Mouse (Mus musculus) heart, embryonic 14.5 days (tissue): ENCODE results near the gene Gpx2. TPM values are rescaled to one million over a fixed set of nuclear protein-coding genes. Genes with fewer than 3 reads are reported as not detected.
A peak's percentile ranks its signal among the peaks of the same experiment; 100 is the strongest.
"Not testable (repeated sequence)": the region's sequence is repeated elsewhere in the genome, so short reads cannot be mapped to it uniquely, and the experiment has no call there.

Source experiments
- ATAC-seq: fragments of 200-750 bp; cut with Nextera tagmentation; 2 replicates; pipeline ENCODE4 v1.8.0; 2017; ENCODE audit warnings: low read depth, moderate TSS enrichment; ENCODE audit not compliant: insufficient number of reproducible peaks, insufficient read depth, low FRiP score
- H3K27ac ChIP-seq, 2 experiments: fragments of 200-500 bp in 1 of 2; fragments of 300-500 bp in 1 of 2; sonication (generic) in 1 of 2; replicated peaks in 1 of 2; 2 replicates each; pipeline ENCODE4 v1.5.1; 2012 to 2014; ENCODE audit warnings: low read depth in 2 of 2, low read length in 2 of 2, control low read depth in 1 of 2, mild to moderate bottlenecking in 1 of 2, mixed read lengths in 1 of 2; ENCODE audit not compliant: control insufficient read depth in 1 of 2, insufficient read depth in 1 of 2
- H3K27me3 ChIP-seq: fragments of 300-500 bp; sonication (generic); 2 replicates; pipeline ENCODE4 v1.6.1; 2014; ENCODE audit warnings: mild to moderate bottlenecking, low read length, control low read depth; ENCODE audit not compliant: control insufficient read depth, insufficient read depth
- H3K36me3 ChIP-seq: fragments of 300-500 bp; sonication (generic); 2 replicates; pipeline ENCODE4 v1.6.1; 2014; ENCODE audit warnings: mild to moderate bottlenecking, control low read depth, low read length, mixed read lengths; ENCODE audit not compliant: control insufficient read depth, insufficient read depth
- H3K4me1 ChIP-seq, 2 experiments: fragments of 200-500 bp in 1 of 2; fragments of 300-500 bp in 1 of 2; sonication (generic) in 1 of 2; 2 replicates each; pipeline ENCODE4 v1.6.1; 2012 to 2014; ENCODE audit warnings: low read length in 2 of 2, control low read depth in 1 of 2, mixed read lengths in 1 of 2; ENCODE audit not compliant: control insufficient read depth in 2 of 2, insufficient read depth in 2 of 2
- H3K4me2 ChIP-seq: fragments of 300-500 bp; sonication (generic); 2 replicates; pipeline ENCODE4 v1.6.1; 2014; ENCODE audit warnings: mild to moderate bottlenecking, low read length
- H3K4me3 ChIP-seq, 2 experiments: fragments of 200-500 bp in 1 of 2; fragments of 300-500 bp in 1 of 2; sonication (generic) in 1 of 2; 2 replicates each; pipeline ENCODE4 v1.5.1; 2012 to 2014; ENCODE audit warnings: low read length in 2 of 2, mild to moderate bottlenecking in 2 of 2, control low read depth in 1 of 2, low read depth in 1 of 2, moderate library complexity in 1 of 2; ENCODE audit not compliant: control insufficient read depth in 1 of 2, insufficient read depth in 1 of 2
- H3K9ac ChIP-seq: fragments of 300-500 bp; sonication (generic); 2 replicates; pipeline ENCODE4 v1.6.1; 2014; ENCODE audit warnings: mild to moderate bottlenecking, low read length
- H3K9me3 ChIP-seq: fragments of 300-500 bp; sonication (generic); 2 replicates; pipeline ENCODE4 v1.6.1; 2016; ENCODE audit warnings: low read length, control low read depth; ENCODE audit not compliant: control insufficient read depth
- WGBS: fragments of 180-500 bp; shearing (Covaris S2); extraction: QIAGEN DNeasy Blood & Tissue Kit; methylation state at CpG from one replicate; pipeline ENCODE4 v1.1.7; 2014; 5-methylcytosine and 5-hydroxymethylcytosine counted together
- polyA plus RNA-seq: library from polyadenylated mRNA; unstranded; fragments of >200 nt; fragmentation: Nextera tagmentation; extraction: Ambion mirVana; gene quantifications from 2 replicates; pipeline ENCODE4 v1.2.1, GENCODE M21; 2014

Gene Gpx2
- polyA plus RNA-seq, 1 experiment from 2014 or later: not detected

- H3K36me3 ChIP-seq: no peaks in the 10 kb centered on the region
- peak; percentile 16; the same call in 1 of the 2 replicates for ATAC-seq
- WGBS: 46% methylated on average over 7 of the region's 7 CpGs
These were observed 8.4 kb upstream of the Gpx2 start for GRCm38 (mm10) chr12:76803700-76804252.

GRCm38 (mm10) chr12:76803028-76803427 lies 7.7 kb upstream of the Gpx2 start:
- Histone ChIP-seq H3K27ac (no peak overlapping the region), H3K36me3 (no peaks in the 10 kb centered on the region), H3K27me3 (no peaks in the 10 kb centered on the region), H3K4me3 (no peak overlapping the region), H3K4me1 (peaks cover 5% of the 10 kb centered on the region in 2 experiments; a peak in 2 of 4 replicates), H3K9me3 (no peaks in the 10 kb centered on the region), H3K4me2 (no peak overlapping the region), H3K9ac (no peak overlapping the region)
- ATAC-seq: no peak
- 61% methylated on average over 10 of the region's 10 CpGs for WGBS

More at GRCm38 (mm10) chr12:76803700-76804252, 8.4 kb upstream of the Gpx2 start:
- Histone ChIP-seq H3K4me2 (no peak overlapping the region), H3K27me3 (no peaks in the 10 kb centered on the region), H3K27ac (no peak overlapping the region), H3K4me3 (no peak overlapping the region), H3K4me1 (peaks cover 5% of the 10 kb centered on the region in 2 experiments; a peak in 2 of 4 replicates), H3K9ac (no peak overlapping the region), H3K9me3 (no peaks in the 10 kb centered on the region)

- H3K4me3 ChIP-seq: no peak overlapping the region
- no peak overlapping the region for H3K9ac ChIP-seq
- H3K4me2 ChIP-seq: no peak overlapping the region
- no peaks in the 10 kb centered on the region for H3K27me3 ChIP-seq
- WGBS: 76% methylated on average over 5 of the region's 5 CpGs
- H3K36me3 ChIP-seq: no peaks in the 10 kb centered on the region
- no peak for ATAC-seq
- peaks cover 1 to 2% of the 10 kb centered on the region in 2 experiments; a peak in 2 of 4 replicates for H3K4me1 ChIP-seq
- H3K9me3 ChIP-seq: no peaks in the 10 kb centered on the region
- no peak overlapping the region for H3K27ac ChIP-seq
These were observed 2.8 kb upstream of the Gpx2 start for GRCm38 (mm10) chr12:76798008-76798720.

GRCm38 (mm10) chr12:76796938-76797539 lies 1.7 kb upstream of the Gpx2 start:
- H3K9me3 ChIP-seq: no peaks in the 10 kb centered on the region
- no peaks in the 10 kb centered on the region for H3K27me3 ChIP-seq
- H3K4me1 ChIP-seq: no peaks in the 10 kb centered on the region; a peak in 1 of 4 replicates
- H3K4me3 ChIP-seq: no peak overlapping the region
- ATAC-seq: no peak
- H3K9ac ChIP-seq: no peak overlapping the region
- H3K27ac ChIP-seq: no peak overlapping the region
- WGBS: 68% methylated on average over 7 of the region's 7 CpGs
- H3K4me2 ChIP-seq: no peak overlapping the region
- no peaks in the 10 kb centered on the region for H3K36me3 ChIP-seq

GRCm38 (mm10) chr12:76792540-76792939 lies 2.8 kb downstream of the Gpx2 start:
- WGBS: 56% methylated on average over 14 of the region's 14 CpGs
- H3K36me3 ChIP-seq, ATAC-seq, H3K9me3 ChIP-seq, H3K27ac ChIP-seq, H3K9ac ChIP-seq, H3K27me3 ChIP-seq, H3K4me3 ChIP-seq, H3K4me2 ChIP-seq: not testable (repeated sequence)
- peaks cover 13 to 21% of the 10 kb centered on the region in 2 experiments for H3K4me1 ChIP-seq

GRCm38 (mm10) chr12:76790446-76791084 lies 4.8 kb downstream of the Gpx2 start:
- no peaks in the 10 kb centered on the region for H3K36me3 ChIP-seq
- H3K4me2 ChIP-seq: peak overlapping the region; percentile 54
- peak overlapping the region; percentile 93 to 94 for H3K27ac ChIP-seq
- H3K27me3 ChIP-seq: no peaks in the 10 kb centered on the region
- ATAC-seq: peak; percentile 62
- H3K9me3 ChIP-seq: no peaks in the 10 kb centered on the region
- 3% methylated on average over 8 of the region's 8 CpGs for WGBS
- H3K9ac ChIP-seq: peak overlapping the region; percentile 48
- H3K4me1 ChIP-seq: peaks cover 13 to 21% of the 10 kb centered on the region in 2 experiments
- H3K4me3 ChIP-seq: no peak overlapping the region; a peak in 1 of 4 replicates

GRCm38 (mm10) chr12:76784056-76784619 lies 11.2 kb downstream of the Gpx2 start:
- no peak overlapping the region for H3K4me2 ChIP-seq
- 0 out of 2 replicates have a peak overlapping the region, but pooled peaks have one; percentile 25 for H3K9ac ChIP-seq
- H3K9me3 ChIP-seq: no peaks in the 10 kb centered on the region
- no peak for ATAC-seq
- 0 out of 2 replicates have a peak, but pooled peaks cover 9% of the 10 kb centered on the region for H3K36me3 ChIP-seq
- no peaks in the 10 kb centered on the region for H3K27me3 ChIP-seq
- H3K4me3 ChIP-seq: no peak overlapping the region
- peaks cover 12 to 15% of the 10 kb centered on the region in 2 experiments for H3K4me1 ChIP-seq
- peak overlapping the region; percentile 13 to 65; a peak in 3 of 4 replicates for H3K27ac ChIP-seq
- 31% methylated on average over 10 of the region's 10 CpGs for WGBS
